Mouse (Mus musculus): ENCODE data around the gene Slc5a5.

- no peak for TF ChIP-seq CTCF (IDR thresholded peaks at IDR 0.05; ENCODE audit: low read depth)
- TF ChIP-seq EP300 (IDR thresholded peaks at IDR 0.05; ENCODE audit: low read depth) = no peak
These were observed 35.0 kb downstream of the Slc5a5 start for GRCm38 (mm10) chr8:70857516-70857915.

All from liver, embryonic 14.5 days (tissue).